Mouse (Mus musculus) ZHBTc4 (cell line): ENCODE data around the gene Rptor.

Source experiments
- DNase-seq: peaks from one replicate; pipeline ENCODE4 v3.0.0-alpha.2; 2011; ENCODE audit warnings: low read depth, low spot score

Gene Rptor

GRCm38 (mm10) chr11:119904621-119905286 is 302.0 kb downstream of the Rptor start:
- DNase-seq, result peak; percentile 86

- no peak for DNase-seq
Measured at GRCm38 (mm10) chr11:119905794-119906193, 303.1 kb downstream of the Rptor start.

GRCm38 (mm10) chr11:119907006-119907650 is 304.4 kb downstream of the Rptor start:
- no peak for DNase-seq

GRCm38 (mm10) chr11:119907711-119908110 is 305.0 kb downstream of the Rptor start:
- no peak for DNase-seq

GRCm38 (mm10) chr11:119909436-119909835 is 306.7 kb downstream of the Rptor start:
- peak; percentile 76 for DNase-seq

GRCm38 (mm10) chr11:119912845-119913244 is 310.1 kb downstream of the Rptor start:
- DNase-seq, result no peak

GRCm38 (mm10) chr11:119913291-119913934 is 310.7 kb downstream of the Rptor start, which contains the start of gene Chmp6:
Gene Chmp6 (plus strand): TSS chr11:119913441.
- DNase-seq, result peak; percentile 92

GRCm38 (mm10) chr11:119913935-119914314 is 311.2 kb downstream of the Rptor start:
- no peak for DNase-seq

GRCm38 (mm10) chr11:119914381-119914780 is 311.7 kb downstream of the Rptor start:
- DNase-seq, result no peak

- DNase-seq, result no peak
Measured at GRCm38 (mm10) chr11:119915666-119916065, 313.0 kb downstream of the Rptor start.

- no peak for DNase-seq
Measured at GRCm38 (mm10) chr11:119916102-119916790, 313.5 kb downstream of the Rptor start.

- no peak for DNase-seq
Measured at GRCm38 (mm10) chr11:119916834-119917469, 314.2 kb downstream of the Rptor start.

GRCm38 (mm10) chr11:119918521-119918920 is 315.8 kb downstream of the Rptor start:
- DNase-seq, result no peak

- DNase-seq, result no peak
Measured at GRCm38 (mm10) chr11:119919432-119919831, 316.7 kb downstream of the Rptor start.

GRCm38 (mm10) chr11:119919897-119920296 is 317.2 kb downstream of the Rptor start:
- DNase-seq, result peak; percentile 89

- DNase-seq, result no peak
Measured at GRCm38 (mm10) chr11:119920668-119921067, 318.0 kb downstream of the Rptor start.

GRCm38 (mm10) chr11:119925176-119925575 is 322.5 kb downstream of the Rptor start:
- no peak for DNase-seq

- DNase-seq, result no peak
Measured at GRCm38 (mm10) chr11:119926762-119927161, 324.1 kb downstream of the Rptor start.

- peak; percentile 76 for DNase-seq
Measured at GRCm38 (mm10) chr11:119928023-119928681, 325.4 kb downstream of the Rptor start.

- DNase-seq, result no peak
Measured at GRCm38 (mm10) chr11:119929603-119930265, 327.0 kb downstream of the Rptor start.

- no peak for DNase-seq
Measured at GRCm38 (mm10) chr11:119931809-119932208, 329.1 kb downstream of the Rptor start.
